Mouse (Mus musculus): Measurements from ENCODE around the gene Hspa2.
"Not testable (repeated sequence)": the region's sequence is repeated elsewhere in the genome, so short reads cannot be mapped to it uniquely, and the experiment has no call there.

The Hspa2 gene

GRCm38 (mm10) chr12:76434111-76434510 lies 30.1 kb downstream of the Hspa2 start:
- DNase-seq (ENCODE audit: low read depth): no peak

- DNase-seq (ENCODE audit: low read depth): no peak
These were observed 31.1 kb downstream of the Hspa2 start for GRCm38 (mm10) chr12:76435084-76435483.

GRCm38 (mm10) chr12:76435549-76435948 lies 31.6 kb downstream of the Hspa2 start:
- no peak for DNase-seq (ENCODE audit: low read depth)

- not testable (repeated sequence) for DNase-seq (ENCODE audit: low read depth)
These were observed 39.5 kb downstream of the Hspa2 start for GRCm38 (mm10) chr12:76443488-76443887.

GRCm38 (mm10) chr12:76444359-76444772 lies 40.4 kb downstream of the Hspa2 start:
- DNase-seq (ENCODE audit: low read depth): no peak

- no peak for DNase-seq (ENCODE audit: low read depth)
These were observed 40.9 kb downstream of the Hspa2 start for GRCm38 (mm10) chr12:76444862-76445261.

GRCm38 (mm10) chr12:76446201-76446600 lies 42.2 kb downstream of the Hspa2 start:
- DNase-seq (ENCODE audit: low read depth): no peak

GRCm38 (mm10) chr12:76448127-76448526 lies 44.2 kb downstream of the Hspa2 start:
- no peak for DNase-seq (ENCODE audit: low read depth)

- DNase-seq (ENCODE audit: low read depth): no peak
These were observed 48.2 kb downstream of the Hspa2 start for GRCm38 (mm10) chr12:76452203-76452602.

All from 416B (cell line).